Mouse (Mus musculus): Measurements from ENCODE around the gene Plekhj1.

Plekhj1 gene

DNA sequence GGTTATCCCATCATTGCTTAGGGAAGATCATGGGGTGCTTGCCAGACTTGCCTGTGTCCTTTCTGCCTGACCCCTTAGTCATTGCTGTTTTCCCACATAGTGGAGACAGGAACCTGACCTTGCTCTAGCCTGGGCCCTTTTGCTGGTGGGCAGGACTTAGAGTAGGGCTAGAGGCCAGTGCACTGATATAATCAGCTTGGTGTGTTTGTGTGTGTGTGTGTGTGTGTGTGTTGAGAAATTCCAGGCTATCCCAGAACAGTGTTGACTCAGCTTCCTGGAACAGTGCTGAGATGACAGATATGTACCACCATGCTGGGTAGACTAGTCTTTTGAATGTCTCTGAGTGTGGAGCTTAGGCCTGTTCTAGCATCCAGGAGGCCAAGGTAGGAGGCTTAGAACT, 18.9 kb downstream of the Plekhj1 start:
- no peak for DNase-seq (ENCODE audit: low read depth, low spot score)

DNA sequence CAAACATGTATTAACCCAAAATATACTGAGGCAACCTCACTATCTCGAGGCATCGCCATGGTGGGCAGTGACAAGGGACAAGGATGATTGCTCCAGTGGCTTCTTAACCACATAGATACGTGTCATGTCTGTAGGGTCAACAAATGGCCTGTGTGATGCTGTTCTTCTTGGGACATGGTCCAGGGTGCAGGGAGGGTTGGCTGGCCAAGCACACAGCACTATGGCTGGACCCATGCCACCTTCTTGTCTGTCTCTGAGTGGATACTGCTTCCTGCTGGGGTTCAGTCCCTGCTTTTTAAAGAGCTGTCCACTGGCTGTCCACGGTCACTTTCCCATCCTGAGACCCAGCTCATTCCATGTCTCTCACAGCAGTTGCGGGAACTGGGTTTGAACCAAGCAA, 21.3 kb downstream of the Plekhj1 start:
- DNase-seq (ENCODE audit: low read depth, low spot score), result no peak

DNA sequence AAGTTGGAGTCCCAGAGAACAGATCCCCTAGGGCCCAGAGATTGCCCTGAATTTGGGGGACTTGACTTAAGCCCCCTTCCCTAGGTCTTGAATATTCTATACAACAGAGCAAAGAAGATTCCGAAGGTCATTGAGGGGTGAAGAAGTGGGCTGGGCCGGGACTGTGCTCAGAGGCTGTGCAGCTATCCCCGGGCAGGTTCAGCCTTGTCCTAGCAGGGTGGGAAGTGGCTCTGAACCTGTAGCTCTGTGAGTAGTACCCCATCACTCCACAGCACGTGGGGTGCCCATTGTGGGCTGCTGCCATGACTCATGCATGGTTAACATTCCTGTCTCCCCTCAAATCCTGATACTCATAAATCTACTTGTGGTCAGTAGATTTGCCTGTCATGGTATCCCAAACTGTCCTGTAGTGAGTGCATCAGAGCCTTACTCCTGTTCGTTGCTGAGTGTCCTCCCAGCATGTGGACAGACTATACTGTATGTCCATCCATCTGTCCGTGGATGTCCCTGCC, 22.0 kb downstream of the Plekhj1 start:
- DNase-seq (ENCODE audit: low read depth, low spot score), result no peak

DNA sequence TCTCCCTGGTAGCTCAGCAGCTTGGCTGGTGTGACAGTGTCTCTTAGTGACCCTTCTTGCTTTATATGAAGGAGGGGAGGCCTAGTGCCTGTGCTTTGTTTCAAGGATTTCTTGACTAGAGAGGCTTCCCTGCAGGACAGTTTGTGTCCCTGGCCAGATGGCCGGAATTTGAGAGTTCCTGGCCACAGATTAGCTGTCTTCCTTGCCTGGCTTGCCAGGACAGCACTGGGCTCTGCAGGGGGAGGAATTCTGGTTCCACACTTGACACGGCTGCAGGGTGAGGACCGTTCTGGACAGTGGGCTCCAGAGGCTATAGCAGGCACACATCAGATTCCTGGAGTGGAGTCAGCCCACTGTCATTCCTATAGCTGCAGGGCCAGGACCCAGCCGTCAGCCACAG, 22.7 kb downstream of the Plekhj1 start:
- DNase-seq (ENCODE audit: low read depth, low spot score), result no peak

DNA sequence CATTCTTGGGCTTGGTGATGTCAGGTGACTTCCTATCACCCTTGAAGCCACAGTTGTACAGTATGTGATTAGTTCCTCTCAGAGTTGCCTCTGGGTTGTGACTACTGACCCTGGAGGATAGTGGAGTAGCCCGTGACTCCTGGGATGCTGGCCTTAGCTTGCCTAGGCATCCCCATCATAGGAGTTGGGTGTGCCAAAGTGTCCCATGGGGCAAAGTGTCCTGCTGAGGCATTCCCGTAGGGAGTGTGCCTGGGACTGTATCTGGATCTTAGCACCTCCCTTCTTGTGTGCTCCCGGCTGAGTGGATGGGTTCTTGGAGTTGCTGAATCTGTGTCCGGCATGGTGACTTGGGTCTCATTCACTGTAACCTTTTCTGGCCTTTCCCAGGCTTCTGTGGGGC, 23.4 kb downstream of the Plekhj1 start:
- DNase-seq (ENCODE audit: low read depth, low spot score), result no peak

DNA sequence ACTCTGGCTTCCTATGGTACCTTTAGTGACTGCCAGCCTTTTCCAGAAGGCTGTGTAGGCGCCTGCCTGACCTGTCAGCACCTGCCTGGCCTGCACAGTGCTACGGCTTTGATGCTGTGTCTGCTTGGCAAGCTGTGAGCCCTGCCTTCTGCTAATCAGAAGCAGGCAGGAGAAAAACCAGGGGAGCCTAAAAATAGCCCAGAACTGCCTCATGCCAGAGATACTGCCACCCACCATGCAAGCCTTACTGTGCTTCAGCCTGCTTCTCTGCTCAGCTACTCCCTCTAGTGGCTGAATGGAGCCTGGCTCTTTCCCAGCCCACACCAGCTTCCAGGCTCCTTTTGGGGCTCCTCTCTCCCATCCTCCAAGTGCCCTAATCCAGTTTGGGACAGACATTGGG, 23.9 kb downstream of the Plekhj1 start:
- peak; percentile 70 for DNase-seq (ENCODE audit: low read depth, low spot score)

DNA sequence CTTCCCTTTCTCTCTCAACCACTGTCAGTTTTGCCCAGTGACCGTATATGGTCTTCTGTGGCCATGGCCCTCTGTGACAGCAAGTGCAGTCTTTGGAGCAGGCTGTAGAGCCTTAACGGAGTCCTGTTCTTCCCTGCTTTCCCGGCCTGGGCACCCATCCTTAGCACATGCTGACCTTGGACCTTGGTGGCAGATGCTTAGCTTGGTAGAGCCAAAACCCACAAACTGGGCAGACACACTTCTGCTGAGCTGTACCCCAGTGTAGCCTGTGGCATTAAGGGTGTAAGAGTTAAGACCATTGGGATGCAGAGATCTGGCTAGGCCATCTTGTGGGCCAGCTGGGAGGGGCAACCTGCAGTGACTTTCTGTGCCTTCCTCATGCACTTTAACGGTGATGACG, 24.6 kb downstream of the Plekhj1 start:
- DNase-seq (ENCODE audit: low read depth, low spot score), result no peak

DNA sequence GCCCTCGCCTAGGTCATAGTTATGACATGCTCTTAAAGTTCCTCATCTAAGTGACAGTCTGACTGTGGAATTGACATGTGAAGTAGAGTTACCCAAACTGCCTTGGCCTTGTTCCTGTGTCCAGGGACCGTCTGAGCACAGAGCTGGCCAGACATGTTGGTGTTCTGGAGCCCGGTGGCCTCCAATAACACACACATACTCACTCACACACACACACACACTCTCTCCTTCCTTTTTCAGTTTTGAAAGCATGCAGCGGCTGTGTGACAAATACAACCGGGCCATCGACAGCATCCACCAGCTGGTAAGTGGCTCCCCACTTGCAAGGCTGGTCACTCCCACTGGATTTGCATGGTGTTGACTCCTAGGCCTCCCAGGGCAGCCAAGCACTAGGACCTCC, 30.1 kb downstream of the Plekhj1 start:
- DNase-seq (ENCODE audit: low read depth, low spot score), result no peak

DNA sequence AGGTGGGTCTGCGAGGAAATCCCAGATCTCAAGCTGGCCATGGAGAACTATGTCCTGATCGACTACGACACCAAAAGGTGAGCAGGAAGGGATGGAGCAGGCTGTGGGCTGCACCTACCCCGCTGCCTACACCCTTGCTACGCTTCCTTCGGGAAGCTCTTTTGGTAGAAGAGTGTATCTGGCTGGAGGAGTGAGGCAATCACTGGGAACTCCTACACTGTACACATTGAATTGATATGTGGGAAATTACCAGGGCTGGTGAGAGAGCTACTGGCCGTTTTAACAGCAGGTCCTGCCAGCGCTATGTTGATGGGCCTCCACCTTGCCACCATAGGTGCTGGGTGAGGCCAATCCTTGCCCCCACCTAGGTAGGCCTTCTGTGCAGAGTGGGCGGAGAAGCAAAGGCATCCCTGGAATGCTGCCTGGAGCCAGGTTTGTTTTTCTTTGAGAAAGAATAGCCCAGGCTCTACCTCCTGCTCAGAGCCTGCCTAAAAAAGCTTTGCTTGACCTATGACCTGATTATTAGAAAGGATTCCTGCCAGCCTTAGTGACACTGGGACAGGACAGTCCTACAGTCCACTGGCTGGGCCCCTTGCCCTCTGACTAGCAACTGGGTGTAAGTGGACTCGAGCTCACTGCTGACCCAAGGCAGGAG, 32.1 kb downstream of the Plekhj1 start:
- no peak for DNase-seq (ENCODE audit: low read depth, low spot score)

DNA sequence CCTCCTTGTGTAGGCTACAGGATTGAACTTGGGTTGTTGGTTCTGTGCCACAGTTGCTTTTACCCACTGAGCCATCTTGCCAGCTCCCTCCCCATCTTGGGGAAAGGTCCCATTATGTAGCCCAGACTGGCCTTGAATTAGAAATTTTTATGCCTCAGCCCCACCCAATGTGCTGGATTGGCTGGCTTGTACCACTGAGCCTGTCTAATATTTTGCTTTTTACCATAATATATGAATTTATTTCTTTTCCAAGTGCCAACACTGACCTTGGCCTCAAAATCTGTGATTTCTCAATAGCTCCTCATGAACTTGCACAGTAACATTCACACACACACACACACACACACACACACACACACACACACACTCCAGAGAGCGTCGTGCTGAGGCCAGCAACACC, 32.7 kb downstream of the Plekhj1 start:
- no peak for DNase-seq (ENCODE audit: low read depth, low spot score)

DNA sequence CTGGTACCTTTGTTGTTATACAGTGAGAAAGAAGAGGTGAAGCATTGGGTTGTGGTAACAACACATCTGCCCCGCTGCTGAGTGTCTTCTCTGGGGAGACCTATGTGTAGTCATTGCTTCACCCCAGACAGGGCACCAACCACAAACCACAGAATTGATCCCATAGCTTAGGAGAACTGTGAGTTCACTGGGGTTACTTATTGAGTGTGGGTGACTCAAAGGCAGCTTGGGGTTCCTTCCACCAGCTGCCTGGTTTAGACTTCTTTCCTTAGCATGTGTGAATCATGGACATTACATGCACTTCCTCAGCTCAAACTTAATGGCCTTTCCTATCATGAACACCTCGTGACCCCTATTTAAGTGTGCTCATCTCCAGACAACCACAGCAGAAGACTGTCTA, 34.9 kb downstream of the Plekhj1 start:
- DNase-seq (ENCODE audit: low read depth, low spot score), result no peak

DNA sequence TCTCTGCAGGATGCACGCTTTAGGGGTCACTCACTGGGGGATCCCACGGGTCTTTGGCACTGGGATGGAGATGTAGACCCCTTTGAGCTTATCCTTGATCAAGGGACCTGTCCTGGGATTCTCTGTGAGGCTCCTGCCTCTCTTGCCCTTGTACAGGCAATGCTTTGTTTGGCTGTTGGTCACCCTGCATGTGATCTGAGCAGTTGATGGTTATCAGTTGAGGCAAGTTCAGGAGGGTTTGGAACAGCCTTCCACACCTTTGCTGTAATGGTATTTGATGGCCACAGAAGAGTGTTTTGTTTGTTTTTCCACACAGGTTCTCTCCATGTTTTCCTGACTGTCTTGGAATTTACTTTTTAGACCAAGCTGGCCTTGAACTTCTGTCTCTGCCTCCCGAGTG, 36.6 kb downstream of the Plekhj1 start:
- DNase-seq (ENCODE audit: low read depth, low spot score), result no peak

DNA sequence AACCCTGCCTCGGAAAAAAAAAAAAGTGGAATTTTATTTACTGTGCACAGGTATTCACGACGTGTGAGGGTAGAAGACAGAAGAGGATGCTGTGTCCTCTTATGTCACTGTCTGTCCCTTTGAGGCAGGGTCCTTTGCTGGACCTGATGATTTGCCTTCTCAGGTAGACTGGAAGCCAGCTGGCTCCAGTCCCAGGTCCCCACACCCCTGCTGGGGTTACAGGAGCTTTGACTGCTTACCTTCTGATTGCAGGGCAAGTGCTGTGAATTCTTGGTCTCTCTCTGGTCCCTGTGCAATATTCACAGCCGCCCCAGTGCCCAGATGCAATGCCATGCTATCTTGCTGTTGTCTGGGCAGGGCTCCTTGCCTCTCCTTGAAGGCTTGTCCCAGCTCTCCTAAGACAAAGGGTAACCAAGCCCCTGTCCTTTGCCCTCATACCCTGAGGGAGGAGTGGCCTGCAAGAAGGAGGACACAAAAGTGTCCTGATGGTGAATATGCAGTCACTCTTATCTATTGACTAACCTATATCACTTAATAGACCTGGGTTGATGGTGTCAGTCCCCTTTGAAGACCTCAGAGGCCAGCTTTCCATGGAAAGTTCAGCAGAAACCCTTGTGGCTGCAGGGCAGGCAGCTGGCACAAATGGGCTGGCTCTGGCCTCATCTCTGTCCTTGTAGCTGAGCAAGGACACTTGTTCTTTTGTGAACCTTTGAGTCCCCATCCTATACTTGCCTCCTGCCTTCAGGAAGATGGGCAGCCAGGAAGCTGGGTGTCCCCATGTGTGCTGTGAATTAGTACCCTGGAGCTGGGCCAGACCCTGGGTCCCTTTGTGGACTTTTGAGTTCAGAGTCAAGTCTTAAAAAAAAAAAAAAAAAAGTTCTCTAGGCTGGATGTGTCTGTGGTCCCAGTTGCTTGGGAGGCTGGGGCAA, 37.6 kb downstream of the Plekhj1 start:
- no peak for DNase-seq (ENCODE audit: low read depth, low spot score)

DNA sequence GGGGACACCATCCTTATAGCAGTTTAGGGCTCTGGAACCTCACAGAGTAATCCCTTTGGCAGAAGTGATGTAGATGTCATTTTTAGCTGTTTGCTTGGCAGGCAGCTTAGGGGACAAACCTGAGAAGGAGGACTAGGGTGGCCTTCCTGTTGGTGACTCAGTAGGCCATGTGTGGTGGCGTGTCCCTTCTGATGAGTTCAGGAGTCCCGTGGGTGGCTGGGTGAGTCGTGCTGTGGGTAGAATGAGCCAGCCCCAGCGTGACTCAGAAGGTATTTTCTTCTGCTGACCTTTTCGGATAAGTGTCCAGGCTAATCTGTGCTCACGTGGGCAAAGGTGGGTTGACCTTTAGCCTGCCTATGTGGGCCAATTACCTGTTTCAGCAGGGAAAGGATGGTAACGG, 39.8 kb downstream of the Plekhj1 start:
- no peak for DNase-seq (ENCODE audit: low read depth, low spot score)

DNA sequence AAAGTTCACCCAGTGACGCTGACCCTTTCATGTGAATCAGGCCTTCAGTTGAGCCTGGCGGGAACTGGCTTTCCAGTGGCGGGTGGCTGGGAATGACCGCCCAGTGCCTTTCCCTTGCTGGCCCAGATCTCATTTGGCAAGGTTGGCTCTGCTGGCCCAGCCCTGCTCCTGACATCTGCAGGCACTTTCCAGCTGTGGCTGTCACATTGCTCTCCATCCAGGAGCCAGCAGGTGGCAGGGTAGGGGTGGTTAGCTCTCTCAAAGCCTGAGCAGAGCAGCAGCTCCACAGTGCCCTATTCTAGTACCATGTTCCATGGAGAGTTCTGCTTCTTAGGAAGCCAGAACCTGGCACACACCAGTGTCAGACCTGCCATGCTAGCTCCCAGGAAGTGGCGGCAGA, 40.7 kb downstream of the Plekhj1 start:
- no peak for DNase-seq (ENCODE audit: low read depth, low spot score)

DNA sequence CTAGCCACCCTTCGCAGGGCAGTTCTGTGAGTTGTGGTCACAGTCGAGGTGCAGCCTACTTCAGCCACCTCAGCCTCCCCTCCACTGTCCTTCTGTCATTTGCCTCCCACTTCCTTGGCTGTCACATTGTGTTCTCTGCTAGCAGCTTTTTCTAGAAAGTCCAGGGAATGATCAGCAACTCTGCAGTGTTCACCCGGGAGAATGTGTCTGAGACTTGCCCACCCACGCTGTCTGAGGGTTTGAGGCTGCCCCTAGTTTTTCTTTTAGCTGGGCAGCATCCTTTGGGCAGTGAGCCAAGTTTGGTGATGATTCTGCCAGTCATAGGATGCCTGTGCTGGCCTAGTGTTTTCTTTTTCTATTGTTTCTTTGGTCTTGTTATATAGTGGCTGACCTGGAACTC, 41.5 kb downstream of the Plekhj1 start:
- DNase-seq (ENCODE audit: low read depth, low spot score), result no peak

DNA sequence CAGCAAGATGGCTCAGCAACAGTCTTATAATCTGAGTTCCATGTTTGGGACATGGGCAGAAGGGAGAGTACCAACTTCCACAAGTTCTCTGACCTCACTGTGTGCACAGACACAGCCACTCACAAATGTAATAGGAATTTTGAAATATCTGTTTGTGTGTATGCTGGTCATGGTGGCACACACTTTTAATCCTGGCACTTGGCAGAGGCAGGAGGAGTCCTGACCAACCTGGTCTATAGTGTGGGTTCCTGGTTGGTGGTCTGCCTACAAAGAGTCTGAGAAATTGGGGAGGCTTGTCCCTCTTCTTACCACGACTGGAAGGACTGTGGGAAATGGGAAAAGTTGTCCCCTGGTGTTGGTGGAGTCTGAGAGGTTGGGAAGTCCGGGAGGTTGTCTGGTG, 41.9 kb downstream of the Plekhj1 start:
- no peak for DNase-seq (ENCODE audit: low read depth, low spot score)

DNA sequence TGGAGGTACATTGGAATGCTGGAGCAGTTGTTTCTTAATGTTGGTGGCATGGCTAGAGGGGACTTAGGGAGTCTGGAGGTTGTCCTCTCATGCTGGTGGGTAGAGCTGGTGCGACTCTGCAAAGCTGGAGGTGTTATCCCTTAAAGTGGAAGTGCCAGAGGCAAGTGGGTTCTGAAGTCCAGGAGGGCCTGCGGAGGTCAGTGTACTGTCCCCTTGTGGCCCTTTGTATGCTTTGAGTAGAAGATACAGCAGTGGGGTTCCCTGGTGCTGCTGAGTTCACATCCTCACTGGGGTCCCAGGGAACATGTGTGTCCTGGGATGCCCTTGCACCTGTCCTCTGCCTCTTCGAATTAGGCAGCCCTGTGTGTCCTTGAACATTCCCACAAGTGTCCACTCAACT, 42.3 kb downstream of the Plekhj1 start:
- no peak for DNase-seq (ENCODE audit: low read depth, low spot score)

DNA sequence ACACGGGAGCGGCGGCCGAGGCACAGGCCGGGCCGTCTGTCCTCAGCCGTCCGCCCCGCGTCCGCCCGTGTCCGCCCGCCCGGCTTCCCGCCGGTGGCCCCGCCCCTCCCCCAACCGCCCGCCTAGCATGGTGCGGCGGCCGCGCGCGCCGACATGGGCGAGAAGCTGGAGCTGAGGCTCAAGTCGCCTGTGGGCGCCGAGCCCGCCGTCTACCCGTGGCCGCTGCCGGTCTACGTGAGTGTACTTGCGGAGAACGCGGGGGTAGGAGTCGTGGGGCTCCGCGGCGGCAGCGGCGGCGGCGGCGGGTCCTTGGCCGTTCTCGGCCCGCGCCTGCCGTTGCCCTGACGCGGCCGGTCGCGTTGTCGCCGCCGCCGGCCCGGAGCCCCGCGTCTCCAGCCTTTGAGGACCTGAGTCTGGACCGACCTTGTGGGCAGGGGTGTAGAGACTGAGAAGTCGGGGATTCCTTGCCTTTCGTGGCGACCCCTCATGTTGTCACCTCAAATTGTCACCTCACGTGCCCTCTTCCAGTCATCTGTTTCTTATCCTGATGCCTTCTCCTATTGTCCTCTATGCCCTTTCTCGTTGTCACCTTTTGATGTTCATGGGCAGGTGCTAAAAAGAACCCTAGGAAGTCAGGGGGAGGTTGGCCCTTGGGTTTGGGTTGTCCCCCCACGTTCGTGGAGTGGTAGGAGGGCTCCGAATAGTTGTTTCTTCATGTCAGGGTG, 43.0 kb downstream of the Plekhj1 start:
- DNase-seq (ENCODE audit: low read depth, low spot score), result no peak

DNA sequence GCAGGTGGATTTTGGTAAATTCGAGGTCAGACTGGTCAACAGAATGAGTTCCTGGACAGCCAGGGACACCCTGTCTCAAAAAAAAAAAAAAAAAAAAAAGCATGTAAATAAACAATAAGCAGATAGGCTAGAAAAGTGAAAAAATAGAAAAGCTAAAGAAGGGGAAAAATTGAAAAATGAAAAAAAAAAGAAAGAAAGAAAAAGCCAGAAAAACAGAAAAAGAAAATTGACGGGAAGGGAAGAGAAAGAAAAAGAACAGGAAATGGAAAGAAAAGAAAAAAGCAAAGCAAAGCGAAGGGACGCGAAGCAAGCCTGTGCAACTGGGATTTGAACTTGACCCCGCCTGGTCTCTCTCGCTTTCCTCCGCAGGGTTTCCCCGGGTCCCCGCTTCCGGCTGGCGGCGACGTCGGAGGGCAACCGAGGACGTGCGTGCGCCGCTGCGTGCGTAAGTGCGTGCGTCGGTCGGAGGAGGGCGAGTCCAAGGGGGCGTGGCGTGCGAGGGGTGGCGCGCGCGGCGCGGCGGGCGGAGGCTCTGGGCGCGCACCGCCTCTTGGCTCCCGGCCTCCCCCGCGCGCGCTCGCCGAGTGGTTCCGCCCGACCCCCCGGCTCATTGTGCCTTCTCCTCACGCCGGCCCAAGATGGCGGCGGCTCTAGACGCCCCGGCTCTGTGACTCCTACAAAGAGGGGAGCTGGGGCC, 43.7 kb downstream of the Plekhj1 start, which contains the start of gene Dot1l:
Gene Dot1l, plus strand, starts transcription at position 613 of the 697 bp plus-strand sequence.
- DNase-seq (ENCODE audit: low read depth, low spot score), result peak; percentile 96

DNA sequence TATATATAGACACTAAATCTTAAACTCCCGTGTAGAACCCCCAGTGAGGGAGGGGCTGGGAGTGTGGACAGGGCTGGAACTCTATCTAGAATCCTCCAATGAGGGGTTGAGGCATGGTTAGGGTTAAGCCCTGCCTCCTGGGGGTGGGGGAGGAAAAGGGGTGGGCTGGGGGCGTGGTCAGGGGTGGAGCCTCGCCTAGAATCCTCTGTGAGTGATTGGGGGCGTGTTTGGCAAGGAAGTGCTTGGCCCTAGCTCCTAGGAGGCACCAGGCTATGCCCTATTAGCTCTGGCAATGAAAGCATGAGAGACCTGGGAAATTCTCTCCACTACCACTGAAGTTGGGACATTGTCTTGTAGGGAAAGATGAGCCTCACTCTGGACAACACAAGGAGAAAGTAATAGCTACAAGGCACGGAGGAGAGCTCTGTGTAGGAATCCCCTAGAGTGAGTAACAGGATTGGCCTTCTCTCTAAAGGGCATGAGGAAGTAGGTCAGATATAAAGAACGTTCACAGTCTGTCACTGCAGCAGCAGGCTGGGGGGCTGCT, 46.3 kb downstream of the Plekhj1 start:
- peak; percentile 63 for DNase-seq (ENCODE audit: low read depth, low spot score)
